Mouse (Mus musculus) layer of hippocampus, adult 18-20 months (tissue): Measurements from ENCODE around the gene Nupl1. TPM values are rescaled to one million over a fixed set of nuclear protein-coding genes. Genes with fewer than 3 reads are reported as not detected.

Source experiments
- DNase-seq, 2 experiments: peaks; one replicate each; pipeline ENCODE4 v3.0.0; 2022; ENCODE audit warnings: low spot score in 2 of 2
- long read RNA-seq: library from polyadenylated mRNA; stranded (forward); transcript quantifications from one replicate; pipeline ENCODE4 v2.0.0, GENCODE M21; 2021
- total RNA-seq, 2 experiments: library from RNA; stranded (reverse); gene quantifications; 2 replicates each; pipeline ENCODE4 v1.2.3; 2021

Gene Nupl1
- total RNA-seq: under 1 TPM in 1 of 2 experiments, not detected in 1; 0.10 TPM
- long read RNA-seq, partial matches to known transcripts: 11 of 12 reads
- long read RNA-seq, other reads (novel, unspliced or antisense): 1 of 12 reads

- peak; percentile 98 to 99 for DNase-seq
Observed at GRCm38 (mm10) chr14:60251281-60252003, at the start of gene Nupl1, which contains the start of gene Gm49336. Gene Nupl1, minus strand, starts transcription at chr14:60251431. Gene Gm49336, minus strand, starts transcription at chr14:60251507.

- peak in 1 of 2 experiments; percentile 27 for DNase-seq
Observed at GRCm38 (mm10) chr14:60301024-60301423, 49.8 kb upstream of the Nupl1 start.

GRCm38 (mm10) chr14:60300224-60300991 is 49.2 kb upstream of the Nupl1 start:
- DNase-seq: peak in 1 of 2 experiments; percentile 49

- no peak for DNase-seq
Observed at GRCm38 (mm10) chr14:60295531-60295930, 44.3 kb upstream of the Nupl1 start.

GRCm38 (mm10) chr14:60290363-60290762 is 39.1 kb upstream of the Nupl1 start:
- no peak for DNase-seq

GRCm38 (mm10) chr14:60286194-60286863 is 35.1 kb upstream of the Nupl1 start:
- no peak for DNase-seq

- no peak for DNase-seq
Observed at GRCm38 (mm10) chr14:60275301-60276276, 24.4 kb upstream of the Nupl1 start.

GRCm38 (mm10) chr14:60273346-60273745 is 22.1 kb upstream of the Nupl1 start:
- no peak for DNase-seq

GRCm38 (mm10) chr14:60269333-60269732 is 18.1 kb upstream of the Nupl1 start:
- no peak for DNase-seq

- peak; percentile 94 to 98 for DNase-seq
Observed at GRCm38 (mm10) chr14:60264990-60265876, 14.0 kb upstream of the Nupl1 start, which contains the start of gene Mtmr6. Gene Mtmr6, plus strand, starts transcription at chr14:60265228.

GRCm38 (mm10) chr14:60262316-60262715 is 11.1 kb upstream of the Nupl1 start:
- DNase-seq: no peak

GRCm38 (mm10) chr14:60257851-60258250 is 6.6 kb upstream of the Nupl1 start:
- no peak for DNase-seq

- DNase-seq: no peak
Observed at GRCm38 (mm10) chr14:60257101-60257500, 5.9 kb upstream of the Nupl1 start.

- DNase-seq: no peak
Observed at GRCm38 (mm10) chr14:60256356-60256755, 5.1 kb upstream of the Nupl1 start.

GRCm38 (mm10) chr14:60254774-60255173 is 3.5 kb upstream of the Nupl1 start:
- no peak for DNase-seq

GRCm38 (mm10) chr14:60253466-60253865 is 2.2 kb upstream of the Nupl1 start:
- DNase-seq: no peak

GRCm38 (mm10) chr14:60252004-60253000 is 1.1 kb upstream of the Nupl1 start:
- peak in 1 of 2 experiments; percentile 59 for DNase-seq

GRCm38 (mm10) chr14:60250879-60251278 is 352 bp downstream of the Nupl1 start:
- no peak for DNase-seq
